Mouse (Mus musculus): ENCODE measurements around the gene Gm10217. TPM values are rescaled to one million over a fixed set of nuclear protein-coding genes. Genes with fewer than 3 reads are reported as not detected.

Gm10217 gene
- polyA plus RNA-seq (2015; fragmentation: Nextera tagmentation; extraction: Ambion mirVana): not detected in 2 replicates

GRCm38 (mm10) chr8:9863951-9864350 lies at the start of gene Gm10217:
Gm10217 (plus strand) TSS chr8:9864251.
- Histone ChIP-seq H3K36me3 (no peaks in the 10 kb centered on the region), H3K4me1 (replicated peaks) (no peaks in the 10 kb centered on the region), H3K4me2 (no peak within 1 kb of the TSS), H3K27ac (no peak within 1 kb of the TSS), H3K27me3 (no peaks in the 10 kb centered on the region), H3K9me3 (replicated peaks) (no peaks in the 10 kb centered on the region), H3K9ac (no peak within 1 kb of the TSS), H3K4me3 (no peak within 1 kb of the TSS)
- 77% methylated on average over 3 of the region's 3 CpGs for WGBS
- no peak for ATAC-seq (replicated peaks; ENCODE audit: insufficient number of reproducible peaks, insufficient read depth, low FRiP score, low read depth)

GRCm38 (mm10) chr8:9824770-9825169 lies 39.3 kb upstream of the Gm10217 start:
- ATAC-seq (replicated peaks; ENCODE audit: insufficient number of reproducible peaks, insufficient read depth, low FRiP score, low read depth): no peak
- H3K4me3 ChIP-seq: no peak overlapping the region
- whole genome bisulfite sequencing: 74% methylated on average over 8 of the region's 8 CpGs

GRCm38 (mm10) chr8:9840257-9840656 lies 23.8 kb upstream of the Gm10217 start:
- 83% methylated on average over 3 of the region's 3 CpGs for WGBS
- Histone ChIP-seq H3K27ac (no peak overlapping the region), H3K4me3 (no peak overlapping the region), H3K9me3 (replicated peaks) (no peaks in the 10 kb centered on the region), H3K4me1 (replicated peaks) (no peaks in the 10 kb centered on the region), H3K27me3 (no peaks in the 10 kb centered on the region), H3K9ac (no peak overlapping the region), H3K4me2 (no peak overlapping the region), H3K36me3 (no peaks in the 10 kb centered on the region)
- no peak for ATAC-seq (replicated peaks; ENCODE audit: insufficient number of reproducible peaks, insufficient read depth, low FRiP score, low read depth)

More at GRCm38 (mm10) chr8:9824770-9825169, 39.3 kb upstream of the Gm10217 start:
- Histone ChIP-seq H3K9ac (no peak overlapping the region), H3K27me3 (no peaks in the 10 kb centered on the region), H3K36me3 (no peaks in the 10 kb centered on the region), H3K27ac (no peak overlapping the region), H3K4me1 (replicated peaks) (no peaks in the 10 kb centered on the region), H3K4me2 (no peak overlapping the region), H3K9me3 (replicated peaks) (no peaks in the 10 kb centered on the region)

- H3K27me3 ChIP-seq: no peaks in the 10 kb centered on the region
- no peaks in the 10 kb centered on the region for H3K4me1 ChIP-seq (replicated peaks)
- no peak overlapping the region for H3K9ac ChIP-seq
- H3K36me3 ChIP-seq: no peaks in the 10 kb centered on the region
- H3K27ac ChIP-seq: no peak overlapping the region
- no peak for ATAC-seq (replicated peaks; ENCODE audit: insufficient number of reproducible peaks, insufficient read depth, low FRiP score, low read depth)
- H3K4me3 ChIP-seq: no peak overlapping the region
- no peaks in the 10 kb centered on the region for H3K9me3 ChIP-seq (replicated peaks)
- no peak overlapping the region for H3K4me2 ChIP-seq
- WGBS: 21% methylated on average over 2 of the region's 2 CpGs
These were observed 4.8 kb upstream of the Gm10217 start for GRCm38 (mm10) chr8:9859286-9859685.

GRCm38 (mm10) chr8:9860539-9861203 lies 3.4 kb upstream of the Gm10217 start:
- Histone ChIP-seq H3K27ac (no peak overlapping the region), H3K4me3 (no peak overlapping the region), H3K4me1 (replicated peaks) (no peaks in the 10 kb centered on the region), H3K9me3 (replicated peaks) (no peaks in the 10 kb centered on the region), H3K9ac (no peak overlapping the region), H3K27me3 (no peaks in the 10 kb centered on the region), H3K36me3 (no peaks in the 10 kb centered on the region), H3K4me2 (no peak overlapping the region)
- ATAC-seq (replicated peaks; ENCODE audit: insufficient number of reproducible peaks, insufficient read depth, low FRiP score, low read depth): no peak
- WGBS: 73% methylated on average over 10 of the region's 10 CpGs

- Histone ChIP-seq H3K36me3 (no peaks in the 10 kb centered on the region), H3K4me1 (replicated peaks) (no peaks in the 10 kb centered on the region), H3K4me2 (no peak overlapping the region), H3K9me3 (replicated peaks) (no peaks in the 10 kb centered on the region), H3K9ac (no peak overlapping the region), H3K27me3 (no peaks in the 10 kb centered on the region), H3K4me3 (no peak overlapping the region), H3K27ac (no peak overlapping the region)
- ATAC-seq (replicated peaks; ENCODE audit: insufficient number of reproducible peaks, insufficient read depth, low FRiP score, low read depth): no peak
- WGBS: 68% methylated on average over 9 of the region's 9 CpGs
These were observed 1.1 kb downstream of the Gm10217 start for GRCm38 (mm10) chr8:9865150-9865549.

GRCm38 (mm10) chr8:9868094-9868493 lies 4.0 kb downstream of the Gm10217 start:
- Histone ChIP-seq H3K36me3 (no peaks in the 10 kb centered on the region), H3K4me2 (no peak overlapping the region), H3K4me3 (no peak overlapping the region), H3K27ac (no peak overlapping the region), H3K27me3 (no peaks in the 10 kb centered on the region), H3K9me3 (replicated peaks) (no peaks in the 10 kb centered on the region), H3K9ac (no peak overlapping the region), H3K4me1 (replicated peaks) (no peaks in the 10 kb centered on the region)
- no peak for ATAC-seq (replicated peaks; ENCODE audit: insufficient number of reproducible peaks, insufficient read depth, low FRiP score, low read depth)
- WGBS: 51% methylated on average over 3 of the region's 3 CpGs

- no peak overlapping the region for H3K27ac ChIP-seq
- H3K4me3 ChIP-seq: no peak overlapping the region
- H3K27me3 ChIP-seq: no peaks in the 10 kb centered on the region
- ATAC-seq (replicated peaks; ENCODE audit: insufficient number of reproducible peaks, insufficient read depth, low FRiP score, low read depth): no peak
- H3K9ac ChIP-seq: no peak overlapping the region
- WGBS: 71% methylated on average over 1 of the region's 1 CpGs
- H3K36me3 ChIP-seq: no peaks in the 10 kb centered on the region
- H3K4me1 ChIP-seq (replicated peaks): no peaks in the 10 kb centered on the region
- H3K9me3 ChIP-seq (replicated peaks): no peaks in the 10 kb centered on the region
- H3K4me2 ChIP-seq: no peak overlapping the region
These were observed 12.2 kb downstream of the Gm10217 start for GRCm38 (mm10) chr8:9876241-9876640.

- Histone ChIP-seq H3K27ac (no peak overlapping the region), H3K4me1 (replicated peaks) (no peaks in the 10 kb centered on the region), H3K9me3 (replicated peaks) (no peaks in the 10 kb centered on the region), H3K4me2 (no peak overlapping the region), H3K27me3 (no peaks in the 10 kb centered on the region), H3K4me3 (no peak overlapping the region), H3K9ac (no peak overlapping the region), H3K36me3 (no peaks in the 10 kb centered on the region)
- WGBS: 77% methylated on average over 4 of the region's 4 CpGs
- ATAC-seq (replicated peaks; ENCODE audit: insufficient number of reproducible peaks, insufficient read depth, low FRiP score, low read depth): no peak
These were observed 15.9 kb downstream of the Gm10217 start for GRCm38 (mm10) chr8:9879921-9880320.

- no peaks in the 10 kb centered on the region for H3K9me3 ChIP-seq (replicated peaks)
- H3K27ac ChIP-seq: no peak overlapping the region
- WGBS: 67% methylated on average over 4 of the region's 4 CpGs
- H3K27me3 ChIP-seq: no peaks in the 10 kb centered on the region
- H3K36me3 ChIP-seq: no peaks in the 10 kb centered on the region
- no peak for ATAC-seq (replicated peaks; ENCODE audit: insufficient number of reproducible peaks, insufficient read depth, low FRiP score, low read depth)
- H3K9ac ChIP-seq: no peak overlapping the region
- no peaks in the 10 kb centered on the region for H3K4me1 ChIP-seq (replicated peaks)
- H3K4me3 ChIP-seq: no peak overlapping the region
- no peak overlapping the region for H3K4me2 ChIP-seq
These were observed 22.7 kb downstream of the Gm10217 start for GRCm38 (mm10) chr8:9886714-9887113.

- Histone ChIP-seq H3K4me2 (no peak overlapping the region), H3K4me1 (replicated peaks) (no peaks in the 10 kb centered on the region), H3K9ac (no peak overlapping the region), H3K4me3 (no peak overlapping the region), H3K9me3 (replicated peaks) (no peaks in the 10 kb centered on the region), H3K27ac (no peak overlapping the region), H3K27me3 (no peaks in the 10 kb centered on the region), H3K36me3 (no peaks in the 10 kb centered on the region)
- no peak for ATAC-seq (replicated peaks; ENCODE audit: insufficient number of reproducible peaks, insufficient read depth, low FRiP score, low read depth)
- WGBS: 74% methylated on average over 2 of the region's 2 CpGs
These were observed 35.1 kb downstream of the Gm10217 start for GRCm38 (mm10) chr8:9899199-9899598.

- Histone ChIP-seq H3K4me3 (no peak overlapping the region), H3K9ac (no peak overlapping the region), H3K9me3 (replicated peaks) (no peaks in the 10 kb centered on the region), H3K4me1 (replicated peaks) (no peaks in the 10 kb centered on the region), H3K27me3 (no peaks in the 10 kb centered on the region), H3K27ac (no peak overlapping the region), H3K4me2 (no peak overlapping the region), H3K36me3 (no peaks in the 10 kb centered on the region)
- WGBS: 65% methylated on average over 3 of the region's 3 CpGs
- no peak for ATAC-seq (replicated peaks; ENCODE audit: insufficient number of reproducible peaks, insufficient read depth, low FRiP score, low read depth)
These were observed 35.6 kb downstream of the Gm10217 start for GRCm38 (mm10) chr8:9899673-9900072.
